20 mouse cellular contexts compared by ENCODE assay signal in genomic region chr8:99651302-99651621, GRCm38 (mm10).
"Had no signal": no experiment of that assay in that cellular context is flagged by ENCODE, and none has a peak within 500 bp of the region (broad histone marks: within the 10 kb centered on the region; RNA-seq: fewer than 3 reads in every experiment).

No protein-coding gene starts in this region.

- DNase-seq: lung, adult 18-20 months; lung, postnatal 14 days; lung, postnatal 36 days; midbrain, embryonic 14.5 days; retina, postnatal 1 day; right cerebral cortex, adult 18-20 months; right cerebral cortex, postnatal 25 days; right cerebral cortex, postnatal 4 days; spleen, adult 18-20 months; thymus, adult 18-20 months; thymus, postnatal 14 days; thymus, postnatal 36 days had no signal

- ATAC-seq: lung, postnatal 0 days; midbrain, embryonic 16.5 days had no signal

- H3K36me3 ChIP-seq: lung, embryonic 15.5 days; midbrain, embryonic 10.5 days; midbrain, embryonic 12.5 days; neural tube, embryonic 13.5 days; neural tube, embryonic 15.5 days had no signal

- H3K27me3 ChIP-seq: lung, embryonic 15.5 days; midbrain, embryonic 12.5 days; neural tube, embryonic 13.5 days; neural tube, embryonic 15.5 days had no signal

- H3K9me3 ChIP-seq: lung, embryonic 15.5 days; midbrain, embryonic 10.5 days; midbrain, embryonic 12.5 days; neural tube, embryonic 13.5 days; neural tube, embryonic 15.5 days had no signal

- H3K9ac ChIP-seq: lung, embryonic 15.5 days; midbrain, embryonic 12.5 days; neural tube, embryonic 13.5 days; neural tube, embryonic 15.5 days had no signal

- H3K27ac ChIP-seq: lung, embryonic 15.5 days; midbrain, embryonic 10.5 days; midbrain, embryonic 12.5 days; neural tube, embryonic 13.5 days; neural tube, embryonic 15.5 days had no signal

- H3K4me2 ChIP-seq: lung, embryonic 15.5 days; midbrain, embryonic 12.5 days; neural tube, embryonic 13.5 days; neural tube, embryonic 15.5 days had no signal

- H3K4me3 ChIP-seq: lung, embryonic 15.5 days; midbrain, embryonic 10.5 days; midbrain, embryonic 12.5 days; myocyte; neural tube, embryonic 13.5 days; neural tube, embryonic 15.5 days had no signal

- H3K4me1 ChIP-seq: lung, embryonic 15.5 days; midbrain, embryonic 10.5 days; midbrain, embryonic 12.5 days; neural tube, embryonic 13.5 days; neural tube, embryonic 15.5 days had no signal
